Mouse (Mus musculus) intestine, embryonic 16.5 days (tissue): ENCODE data around the gene Imp3. TPM values are rescaled to one million over a fixed set of nuclear protein-coding genes. Genes with fewer than 3 reads are reported as not detected.

Experiments used
- ATAC-seq: fragments of 200-750 bp; cut with Nextera tagmentation; 2 replicates; pipeline ENCODE4 v1.8.0; 2017; ENCODE audit warnings: moderate TSS enrichment, moderate library complexity
- H3K27ac ChIP-seq: fragments of 300-500 bp; sonication (generic); 2 replicates; pipeline ENCODE4 v1.5.1; 2014; ENCODE audit warnings: mild to moderate bottlenecking, low read length
- H3K27me3 ChIP-seq: fragments of 300-500 bp; sonication (generic); replicated peaks from 2 replicates; pipeline ENCODE4 v1.6.1; 2014; ENCODE audit warnings: low read length, control low read depth, mixed read lengths; ENCODE audit not compliant: control insufficient read depth, insufficient read depth
- H3K36me3 ChIP-seq: fragments of 300-500 bp; sonication (generic); 2 replicates; pipeline ENCODE4 v1.6.1; 2014; ENCODE audit warnings: low read length, control low read depth; ENCODE audit not compliant: control insufficient read depth, insufficient read depth
- H3K4me1 ChIP-seq: fragments of 300-500 bp; sonication (generic); 2 replicates; pipeline ENCODE4 v1.6.1; 2014; ENCODE audit warnings: low read length, control low read depth, mixed read lengths; ENCODE audit not compliant: control insufficient read depth, insufficient read depth
- H3K4me2 ChIP-seq: fragments of 300-500 bp; sonication (generic); 2 replicates; pipeline ENCODE4 v1.6.1; 2014; ENCODE audit warnings: low read depth, low read length, control low read depth
- H3K4me3 ChIP-seq: fragments of 300-500 bp; sonication (generic); 2 replicates; pipeline ENCODE4 v1.5.1; 2014; ENCODE audit warnings: mild to moderate bottlenecking, low read length
- H3K9ac ChIP-seq: fragments of 300-500 bp; sonication (generic); 2 replicates; pipeline ENCODE4 v1.6.1; 2014; ENCODE audit warnings: low read depth, low read length
- H3K9me3 ChIP-seq: fragments of 300-500 bp; sonication (generic); 2 replicates; pipeline ENCODE4 v1.6.1; 2016; ENCODE audit warnings: low read length, control low read depth; ENCODE audit not compliant: control insufficient read depth
- WGBS: fragments of 180-500 bp; shearing (Covaris S2); extraction: QIAGEN DNeasy Blood & Tissue Kit; methylation state at CpG from one replicate; pipeline ENCODE4 v1.1.7; 2014; 5-methylcytosine and 5-hydroxymethylcytosine counted together
- polyA plus RNA-seq: library from polyadenylated mRNA; unstranded; fragments of >200 nt; fragmentation: Nextera tagmentation; extraction: Ambion mirVana; gene quantifications from 2 replicates; pipeline ENCODE4 v1.2.1, GENCODE M21; 2015

The Imp3 gene
- polyA plus RNA-seq, 1 experiment from 2014 or later, result 67.2 TPM

DNA sequence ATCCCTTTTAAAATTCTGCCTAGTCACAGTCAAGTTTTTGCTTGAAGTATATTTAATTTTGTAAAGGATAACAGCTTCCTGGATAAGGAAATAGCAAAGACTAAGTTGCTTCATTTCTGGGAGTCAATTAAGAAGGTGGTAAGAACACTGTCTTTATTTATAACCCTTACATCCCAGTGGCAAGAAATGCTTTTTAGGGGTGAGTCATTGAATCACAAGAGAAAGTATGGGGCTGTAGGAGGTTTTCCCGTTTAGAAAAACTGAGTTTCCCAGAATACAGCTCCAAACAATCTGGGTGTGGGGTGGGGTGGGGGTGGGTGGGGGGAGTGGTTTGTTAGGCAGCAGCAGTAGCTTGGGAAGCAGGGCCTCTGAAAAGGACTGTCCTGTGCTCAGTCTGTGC is 44.2 kb downstream of the Imp3 start:
- 63% methylated on average over 1 of the region's 1 CpGs for WGBS
- Histone ChIP-seq H3K4me1 (no peaks in the 10 kb centered on the region), H3K27me3 (no peaks in the 10 kb centered on the region), H3K9me3 (no peaks in the 10 kb centered on the region), H3K4me2 (no peak overlapping the region), H3K27ac (no peak overlapping the region), H3K4me3 (no peak overlapping the region), H3K9ac (no peak overlapping the region), H3K36me3 (no peaks in the 10 kb centered on the region)
- no peak for ATAC-seq

Other genes with a start within 250 kb of the Imp3 start
- 1.0 and 1.7 TPM in 2 replicates for gene Lingo1, start 141.0 kb upstream of the Imp3 start, polyA plus RNA-seq
- gene Odf3l1, start 72.8 kb upstream of the Imp3 start, polyA plus RNA-seq, result 1.4 and 1.5 TPM in 2 replicates
- gene Cspg4, start 72.4 kb upstream of the Imp3 start, polyA plus RNA-seq, result 17.4 and 18.2 TPM in 2 replicates
- 4.8 and 5.2 TPM in 2 replicates for gene Snx33, start 9.1 kb upstream of the Imp3 start, polyA plus RNA-seq
- gene Snupn, start 13.4 kb downstream of the Imp3 start, polyA plus RNA-seq, result 12.3 and 12.4 TPM in 2 replicates
- 8.0 and 8.7 TPM in 2 replicates for gene Ptpn9, start 57.4 kb downstream of the Imp3 start, polyA plus RNA-seq
- 22.4 and 23.3 TPM in 2 replicates for gene Sin3a, start 134.6 kb downstream of the Imp3 start, polyA plus RNA-seq
- 45.4 and 52.7 TPM in 2 replicates for gene Man2c1, start 193.2 kb downstream of the Imp3 start, polyA plus RNA-seq
- gene Neil1, start 210.8 kb downstream of the Imp3 start, polyA plus RNA-seq, result 8.6 TPM in 2 replicates
- 111 and 120 TPM in 2 replicates for gene Commd4, start 220.9 kb downstream of the Imp3 start, polyA plus RNA-seq